Mouse (Mus musculus) heart, adult 2 months (tissue): Measurements from ENCODE around the gene Ireb2.

Experiments used
- CTCF ChIP-seq: fragments of 200-600 bp; IDR thresholded peaks from 2 replicates; pipeline ENCODE4 v1.8.1; 2022; ENCODE audit warnings: antibody characterized with exemption, mild to moderate bottlenecking, moderate library complexity
- EP300 ChIP-seq: fragments of 200-500 bp; IDR thresholded peaks from 2 replicates; pipeline ENCODE4 v1.6.1; 2011; ENCODE audit warnings: low read depth, low read length, control low read depth; ENCODE audit not compliant: insufficient read depth
- POLR2A ChIP-seq: fragments of 200-500 bp; IDR thresholded peaks from 2 replicates; pipeline ENCODE4 v1.6.1; 2011; ENCODE audit warnings: mild to moderate bottlenecking, low read depth, low read length, control low read depth; ENCODE audit not compliant: insufficient read depth

DNA sequence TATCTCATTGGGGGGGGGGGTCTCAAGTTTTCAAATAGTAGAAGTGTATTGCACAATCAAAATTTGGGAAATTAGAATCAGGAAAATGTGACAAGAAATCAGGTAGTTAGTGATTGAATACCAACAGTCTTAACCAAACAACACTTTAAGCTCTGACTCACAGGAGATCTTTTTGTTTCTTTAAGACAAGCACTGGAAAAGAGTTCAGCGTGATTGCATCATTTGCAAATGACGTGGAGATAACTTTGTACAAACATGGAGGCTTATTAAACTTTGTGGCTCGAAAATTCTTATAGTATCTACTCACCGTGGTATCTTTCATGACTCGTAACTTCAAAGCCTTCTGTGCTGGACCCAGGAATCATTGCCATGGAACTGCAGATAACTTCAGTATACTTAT lies 45.9 kb downstream of the Ireb2 start:
- TF ChIP-seq POLR2A, result no peak
- no peak for TF ChIP-seq CTCF
- TF ChIP-seq EP300, result no peak
